Mouse (Mus musculus) midbrain, postnatal 0 days (tissue): ENCODE data around the gene Krba1. TPM values are rescaled to one million over a fixed set of nuclear protein-coding genes. Genes with fewer than 3 reads are reported as not detected.

ENCODE experiments used
- ATAC-seq: fragments of 200-750 bp; cut with Nextera tagmentation; 2 replicates; pipeline ENCODE4 v1.8.0; 2017; ENCODE audit warnings: moderate number of reproducible peaks, mild to moderate bottlenecking, moderate TSS enrichment, moderate library complexity; ENCODE audit not compliant: low FRiP score
- DNase-seq: peaks from one replicate; pipeline ENCODE4 v3.0.0-alpha.2; 2015; ENCODE audit warnings: low spot score
- H3K27ac ChIP-seq: fragments of 300-500 bp; sonication (generic); 2 replicates; pipeline ENCODE4 v1.5.1; 2014; ENCODE audit warnings: low read depth, mild to moderate bottlenecking, low read length, mixed read lengths
- H3K27me3 ChIP-seq: fragments of 300-500 bp; sonication (generic); 2 replicates; pipeline ENCODE4 v1.6.1; 2014; ENCODE audit warnings: low read length, control low read depth, mixed read lengths; ENCODE audit not compliant: insufficient read depth
- H3K36me3 ChIP-seq: fragments of 300-500 bp; sonication (generic); 2 replicates; pipeline ENCODE4 v1.6.1; 2014; ENCODE audit warnings: low read length, control low read depth, mixed read lengths; ENCODE audit not compliant: insufficient read depth
- H3K4me1 ChIP-seq: fragments of 300-500 bp; sonication (generic); 2 replicates; pipeline ENCODE4 v1.6.1; 2014; ENCODE audit warnings: mild to moderate bottlenecking, control low read depth, antibody characterized with exemption, low read length, mixed read lengths; ENCODE audit not compliant: insufficient read depth
- H3K4me2 ChIP-seq: fragments of 300-500 bp; sonication (generic); 2 replicates; pipeline ENCODE4 v1.6.1; 2014; ENCODE audit warnings: low read depth, mild to moderate bottlenecking, low read length, mixed read lengths; ENCODE audit not compliant: poor library complexity, severe bottlenecking
- H3K4me3 ChIP-seq: fragments of 300-500 bp; sonication (generic); 2 replicates; pipeline ENCODE4 v1.5.1; 2014; ENCODE audit warnings: low read depth, mild to moderate bottlenecking, low read length, moderate library complexity
- H3K9ac ChIP-seq: fragments of 300-500 bp; sonication (generic); replicated peaks from 2 replicates; pipeline ENCODE4 v1.6.1; 2014; ENCODE audit warnings: mild to moderate bottlenecking, low read length, moderate library complexity, mixed read lengths; ENCODE audit not compliant: poor library complexity, severe bottlenecking
- H3K9me3 ChIP-seq: fragments of 300-500 bp; sonication (generic); 2 replicates; pipeline ENCODE4 v1.6.1; 2016; ENCODE audit warnings: low read length, control low read depth
- CTCF ChIP-seq: IDR thresholded peaks from 2 replicates; pipeline ENCODE4 v1.5.1; 2016; ENCODE audit warnings: antibody characterized with exemption, mild to moderate bottlenecking
- WGBS: fragments of 180-500 bp; shearing (Covaris S2); extraction: QIAGEN DNeasy Blood & Tissue Kit; methylation state at CpG from one replicate; pipeline ENCODE4 v1.1.7; 2014; 5-methylcytosine and 5-hydroxymethylcytosine counted together
- polyA plus RNA-seq: library from polyadenylated mRNA; unstranded; fragments of >200 nt; fragmentation: Nextera tagmentation; extraction: Ambion mirVana; gene quantifications from 2 replicates; pipeline ENCODE4 v1.2.1, GENCODE M21; 2015
- total RNA-seq: library from RNA; depleted of rRNA; stranded (reverse); fragments of >200 nt; gene quantifications from 2 replicates; pipeline ENCODE4 v1.2.3, GENCODE M21; 2014

The Krba1 gene
- total and polyA plus RNA-seq, 2 experiments from 2014 or later: 20.8 to 44.0 TPM

GRCm38 (mm10) chr6:48410551-48410950 is 15.2 kb downstream of the Krba1 start:
- WGBS: 83% methylated on average over 3 of the region's 3 CpGs

GRCm38 (mm10) chr6:48411193-48412092 is 16.1 kb downstream of the Krba1 start:
- ATAC-seq (no peak), DNase-seq (no peak)
- 97% methylated on average over 6 of the region's 6 CpGs for WGBS
- H3K4me3 ChIP-seq: no peak overlapping the region
- H3K36me3 ChIP-seq: peaks cover 94% of the 10 kb centered on the region
- no peaks in the 10 kb centered on the region for H3K9me3 ChIP-seq
- H3K9ac ChIP-seq: no peak overlapping the region
- no peak for TF ChIP-seq CTCF
- no peak overlapping the region for H3K27ac ChIP-seq
- no peaks in the 10 kb centered on the region for H3K4me1 ChIP-seq
- H3K4me2 ChIP-seq: no peak overlapping the region
- no peaks in the 10 kb centered on the region for H3K27me3 ChIP-seq

More at GRCm38 (mm10) chr6:48410551-48410950, 15.2 kb downstream of the Krba1 start:
- Histone ChIP-seq H3K9me3 (no peaks in the 10 kb centered on the region), H3K27ac (no peak overlapping the region), H3K4me1 (no peaks in the 10 kb centered on the region), H3K27me3 (no peaks in the 10 kb centered on the region), H3K4me2 (no peak overlapping the region), H3K4me3 (no peak overlapping the region), H3K36me3 (peaks cover 86% of the 10 kb centered on the region), H3K9ac (no peak overlapping the region)
- TF ChIP-seq CTCF: no peak
- DNase-seq (no peak), ATAC-seq (no peak)

- DNase-seq: no peak
These were observed 16.8 kb downstream of the Krba1 start for GRCm38 (mm10) chr6:48412147-48412546.

DNA sequence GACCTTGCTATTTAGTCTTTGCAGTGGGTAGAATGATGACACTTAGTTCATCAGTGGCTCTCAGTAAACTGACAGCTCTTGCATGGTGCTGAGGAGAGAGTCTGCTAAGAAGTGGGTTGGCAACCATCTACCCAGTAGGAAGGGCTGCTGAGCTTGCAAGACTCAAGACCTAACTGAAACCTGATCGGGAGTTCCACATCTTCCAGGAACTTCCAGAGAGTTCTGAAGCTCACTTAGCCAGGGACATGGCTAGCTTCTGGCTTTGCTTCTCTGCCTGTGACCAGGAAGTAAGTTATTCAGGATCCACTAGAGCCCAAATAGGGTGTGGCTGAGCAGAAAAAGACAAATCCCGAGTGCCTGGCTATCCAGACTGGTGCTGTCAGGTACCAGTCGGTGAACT is 17.3 kb downstream of the Krba1 start:
- H3K27me3 ChIP-seq: no peaks in the 10 kb centered on the region
- 84% methylated on average over 3 of the region's 3 CpGs for WGBS
- no peak for DNase-seq
- H3K9me3 ChIP-seq: no peaks in the 10 kb centered on the region
- no peak overlapping the region for H3K9ac ChIP-seq
- ATAC-seq: no peak
- H3K27ac ChIP-seq: no peak overlapping the region
- no peak overlapping the region for H3K4me3 ChIP-seq
- H3K4me2 ChIP-seq: no peak overlapping the region
- TF ChIP-seq CTCF: no peak
- no peaks in the 10 kb centered on the region for H3K4me1 ChIP-seq
- peaks cover 97% of the 10 kb centered on the region for H3K36me3 ChIP-seq

More at GRCm38 (mm10) chr6:48412147-48412546, 16.8 kb downstream of the Krba1 start:
- Histone ChIP-seq H3K36me3 (peaks cover 95% of the 10 kb centered on the region), H3K27ac (no peak overlapping the region), H3K9ac (no peak overlapping the region), H3K4me1 (no peaks in the 10 kb centered on the region), H3K27me3 (no peaks in the 10 kb centered on the region), H3K9me3 (no peaks in the 10 kb centered on the region), H3K4me3 (no peak overlapping the region), H3K4me2 (no peak overlapping the region)
- ATAC-seq: no peak
- peak; percentile 15; the same call in 1 of the 2 replicates for TF ChIP-seq CTCF
- WGBS: 89% methylated on average over 4 of the region's 4 CpGs

DNA sequence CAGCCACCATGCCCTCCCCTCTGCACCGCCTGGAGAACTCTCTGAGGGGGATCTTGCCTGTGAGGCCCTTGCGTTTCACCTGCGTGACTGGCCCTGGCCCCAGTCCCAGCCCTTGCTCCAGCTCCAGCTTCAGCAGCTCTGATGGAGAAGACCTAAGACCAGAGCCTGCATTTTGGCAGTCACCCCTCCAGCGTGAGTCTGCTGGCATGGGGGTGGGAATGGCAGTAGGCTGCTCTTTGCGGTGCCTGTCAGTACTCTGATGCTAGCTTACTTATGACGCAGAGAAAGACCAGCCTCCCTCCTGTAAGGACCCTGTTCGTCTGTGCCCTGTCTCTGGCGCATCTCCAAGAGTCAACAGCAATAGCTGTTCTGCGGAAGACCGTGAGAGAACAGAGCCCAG is 17.7 kb downstream of the Krba1 start:
- H3K4me3 ChIP-seq: no peak overlapping the region
- no peak overlapping the region for H3K27ac ChIP-seq
- no peaks in the 10 kb centered on the region for H3K9me3 ChIP-seq
- DNase-seq (no peak), ATAC-seq (no peak)
- no peak overlapping the region for H3K4me2 ChIP-seq
- H3K27me3 ChIP-seq: no peaks in the 10 kb centered on the region
- H3K36me3 ChIP-seq: peaks cover 96% of the 10 kb centered on the region
- no peak overlapping the region for H3K9ac ChIP-seq
- TF ChIP-seq CTCF: no peak
- 85% methylated on average over 10 of the region's 10 CpGs for WGBS
- no peaks in the 10 kb centered on the region for H3K4me1 ChIP-seq

- TF ChIP-seq CTCF: no peak
- WGBS: 75% methylated on average over 1 of the region's 1 CpGs
- no peak overlapping the region for H3K27ac ChIP-seq
- H3K36me3 ChIP-seq: peaks cover 79% of the 10 kb centered on the region
- no peaks in the 10 kb centered on the region for H3K27me3 ChIP-seq
- H3K4me1 ChIP-seq: no peaks in the 10 kb centered on the region
- no peaks in the 10 kb centered on the region for H3K9me3 ChIP-seq
- no peak for DNase-seq
- H3K9ac ChIP-seq: no peak overlapping the region
- ATAC-seq: no peak
- no peak overlapping the region for H3K4me3 ChIP-seq
- no peak overlapping the region for H3K4me2 ChIP-seq
These were observed 19.5 kb downstream of the Krba1 start for GRCm38 (mm10) chr6:48414886-48415285.
